Mouse (Mus musculus) E14TG2a.4 (cell line): ENCODE results near the gene Tcf23.

Source experiments
- CTCF ChIP-seq: conservative IDR thresholded peaks from 2 replicates; pipeline ENCODE4 v1.5.1; 2014; ENCODE audit warnings: low read length
- NANOG ChIP-seq: IDR thresholded peaks from 2 replicates; pipeline ENCODE4 v1.6.1; 2014; ENCODE audit warnings: borderline replicate concordance, low read length, mixed read lengths
- POU5F1 ChIP-seq: IDR thresholded peaks from 2 replicates; pipeline ENCODE4 v1.6.1; 2014; ENCODE audit warnings: low read length, borderline replicate concordance

DNA sequence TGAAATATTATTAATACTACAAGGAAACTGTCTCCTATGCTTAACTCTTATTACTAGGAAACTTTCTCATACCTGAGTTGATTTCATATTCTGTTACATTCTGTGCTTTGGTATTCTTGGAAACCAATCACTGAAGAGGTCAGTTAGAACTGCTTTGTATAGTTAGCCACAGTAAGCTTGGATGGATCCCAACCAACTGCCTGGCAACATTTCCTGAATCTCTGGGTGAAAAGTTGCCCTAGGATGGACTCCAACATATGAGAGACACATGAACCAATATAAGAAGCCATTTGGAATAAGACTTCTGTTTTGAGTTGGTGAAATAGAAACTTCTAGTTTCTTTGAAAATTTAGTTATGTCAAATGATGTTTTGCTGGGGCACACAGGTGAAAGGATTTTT, 56.2 kb downstream of the Tcf23 start:
- TF ChIP-seq CTCF (no peak), NANOG (no peak), POU5F1 (no peak)
